31 mouse cellular contexts compared by ENCODE assay signal in genomic region chr9:51070801-51071200, GRCm38 (mm10). TPM values are rescaled to one million over a fixed set of nuclear protein-coding genes. Genes with fewer than 3 reads are reported as not detected.
DNase-seq lines count a peak whose midpoint lies in the region; ATAC-seq lines count a peak whose summit lies in the region.
"Had no signal": no experiment of that assay in that cellular context is flagged by ENCODE, and none has a peak within 500 bp of the region (broad histone marks: within the 10 kb centered on the region; RNA-seq: fewer than 3 reads in every experiment).

No protein-coding gene starts in this region.

- H3K9ac ChIP-seq in forebrain, embryonic 13.5 days: no peak overlapping the region
- H3K9ac ChIP-seq: forebrain, embryonic 15.5 days; heart, embryonic 12.5 days; heart, embryonic 15.5 days; hindbrain, embryonic 13.5 days; intestine, embryonic 15.5 days had no signal

- no peak overlapping the region for H3K27ac ChIP-seq in forebrain, embryonic 13.5 days
- H3K27ac ChIP-seq: forebrain, embryonic 15.5 days; heart, embryonic 15.5 days; hindbrain, embryonic 10.5 days; hindbrain, embryonic 13.5 days; intestine, embryonic 15.5 days had no signal

- no peaks in the 10 kb centered on the region for H3K9me3 ChIP-seq in forebrain, embryonic 13.5 days (replicated peaks)
- H3K9me3 ChIP-seq: forebrain, embryonic 15.5 days; heart, embryonic 12.5 days; heart, embryonic 15.5 days; hindbrain, embryonic 10.5 days; hindbrain, embryonic 13.5 days; intestine, embryonic 15.5 days had no signal

- no peaks in the 10 kb centered on the region for H3K36me3 ChIP-seq in forebrain, embryonic 13.5 days (ENCODE audit: poor library complexity, severe bottlenecking)
- H3K36me3 ChIP-seq: forebrain, embryonic 15.5 days; heart, embryonic 15.5 days; hindbrain, embryonic 10.5 days; hindbrain, embryonic 13.5 days; intestine, embryonic 15.5 days had no signal

- H3K27me3 ChIP-seq in forebrain, embryonic 13.5 days: no peaks in the 10 kb centered on the region
- H3K27me3 ChIP-seq: forebrain, embryonic 15.5 days; heart, embryonic 12.5 days; intestine, embryonic 15.5 days had no signal

- peaks cover 7% of the 10 kb centered on the region for H3K4me1 ChIP-seq in forebrain, embryonic 13.5 days

- H3K4me3 ChIP-seq in forebrain, embryonic 13.5 days: no peak overlapping the region
- H3K4me3 ChIP-seq: forebrain, embryonic 15.5 days; heart, embryonic 12.5 days; heart, embryonic 15.5 days; hindbrain, embryonic 10.5 days; hindbrain, embryonic 13.5 days; intestine, embryonic 15.5 days had no signal

- no peak for ATAC-seq in forebrain, embryonic 13.5 days
- ATAC-seq: CD4-positive, CD25-positive, alpha-beta regulatory T cell, adult 4 months; forebrain, embryonic 15.5 days; hindbrain, embryonic 16.5 days; intestine, embryonic 15.5 days had no signal

- DNase-seq in heart, adult 11 months: peak; percentile 79
- DNase-seq in heart, adult 8-10 months (ENCODE audit: low spot score): no peak
- DNase-seq in adrenal gland, adult 8-10 months: peak; percentile 35
- peak; percentile 24 for DNase-seq in adrenal gland, postnatal 10 days
- DNase-seq in adrenal gland, postnatal 36 days: peak; percentile 43 to 54
- no peak for DNase-seq in c-Kit-positive CD71-positive TER-119-positive erythroid progenitor cells, embryonic 14.5 days (ENCODE audit: low spot score)
- DNase-seq: cerebellum, adult 11-12 months; cerebellum, adult 8-10 months; cerebellum, postnatal 10 days; cerebellum, postnatal 36 days; gastrocnemius, postnatal 25 days; heart, postnatal 10 days; heart, postnatal 36 days; kidney, adult 11 months; kidney, adult 8-10 months had no signal

- 85% methylated on average over 4 of the region's 4 CpGs for WGBS in forebrain, embryonic 13.5 days

- H3K4me2 ChIP-seq in forebrain, embryonic 13.5 days: no peak overlapping the region
- H3K4me2 ChIP-seq: forebrain, embryonic 15.5 days; heart, embryonic 12.5 days; heart, embryonic 15.5 days; hindbrain, embryonic 13.5 days; intestine, embryonic 15.5 days had no signal

RNA-seq across cellular contexts. Expression of gene Layn, which starts 6.1 kb away (rescaled TPM):
- total RNA-seq in heart, adult 8-10 months (2022): 1 to 10 TPM; 5.0 to 5.5 (median 5.2) TPM
- 10 to 100 TPM in 1 of 4 experiments, 1 to 10 TPM in 3; 6.1 to 10.9 (median 9.7) TPM for total RNA-seq in adrenal gland, adult 8-10 months (2022)
- 1 to 10 TPM; 6.4 to 8.2 TPM for total RNA-seq in adrenal gland, postnatal 10 days (2021)
- total RNA-seq in adrenal gland, postnatal 36 days (2021): 1 to 10 TPM; 6.5 to 8.3 TPM
- polyA plus RNA-seq in forebrain, embryonic 13.5 days (2015; fragmentation: Nextera tagmentation; extraction: Ambion mirVana): 0.73 and 1.2 TPM in 2 replicates
- total RNA-seq: MEL had no signal
- polyA plus RNA-seq: CD4-positive, CD25-positive, alpha-beta regulatory T cell, adult 4 months had no signal

RNA-seq across cellular contexts. Expression of gene Btg4, which starts 10.1 kb away (rescaled TPM):
- not detected for total RNA-seq in heart, adult 8-10 months (2022)
- not detected for total RNA-seq in adrenal gland, adult 8-10 months (2022)
- total RNA-seq in adrenal gland, postnatal 10 days (2021): not detected
- total RNA-seq in adrenal gland, postnatal 36 days (2021): not detected
- polyA plus RNA-seq in forebrain, embryonic 13.5 days (2015; fragmentation: Nextera tagmentation; extraction: Ambion mirVana): not detected in 2 replicates
- total RNA-seq: gastrocnemius, adult 8-10 months; gastrocnemius, postnatal 25 days; granulocyte monocyte progenitor cell, adult 5-6 weeks; heart, postnatal 10 days; heart, postnatal 36 days; MEL had no signal
- polyA plus RNA-seq: C2C12; CD4-positive, CD25-positive, alpha-beta regulatory T cell, adult 4 months; cortical plate, adult 2 months; embryonic facial prominence, embryonic 11.5 days; forebrain, embryonic 11.5 days; forebrain, embryonic 15.5 days; heart, embryonic 12.5 days; heart, embryonic 15.5 days; hindbrain, embryonic 10.5 days; hindbrain, embryonic 13.5 days; hindbrain, embryonic 16.5 days; intestine, embryonic 15.5 days had no signal

RNA-seq across cellular contexts. Expression of gene 4833427G06Rik, which starts 31.1 kb away (rescaled TPM):
- total RNA-seq in heart, adult 8-10 months (2022): not detected
- under 1 TPM in 2 of 4 experiments, not detected in 2; 0.49 to 0.70 TPM for total RNA-seq in adrenal gland, adult 8-10 months (2022)
- total RNA-seq in adrenal gland, postnatal 10 days (2021): not detected
- under 1 TPM in 1 of 2 experiments, not detected in 1; 0.49 TPM for total RNA-seq in adrenal gland, postnatal 36 days (2021)
- 0.46 and 1.3 TPM in 2 replicates for polyA plus RNA-seq in forebrain, embryonic 13.5 days (2015; fragmentation: Nextera tagmentation; extraction: Ambion mirVana)
- total RNA-seq: gastrocnemius, adult 8-10 months; gastrocnemius, postnatal 25 days; granulocyte monocyte progenitor cell, adult 5-6 weeks; heart, postnatal 10 days; heart, postnatal 36 days; MEL had no signal
- polyA plus RNA-seq: CD4-positive, CD25-positive, alpha-beta regulatory T cell, adult 4 months; embryonic facial prominence, embryonic 11.5 days; forebrain, embryonic 11.5 days; heart, embryonic 12.5 days; heart, embryonic 15.5 days; intestine, embryonic 15.5 days had no signal

Comparison
In these comparisons a context has a peak if more than half of its experiments do, and no peak if none do; other contexts are left out.
1. DNase-seq: peak in heart, adult 11 months (single experiment), adrenal gland, adult 8-10 months (single experiment), adrenal gland, postnatal 10 days (single experiment) and adrenal gland, postnatal 36 days (2 of 2); none in heart, adult 8-10 months (single experiment) and c-Kit-positive CD71-positive TER-119-positive erythroid progenitor cells, embryonic 14.5 days (single experiment).